Comparison of ENCODE assay signal across 15 mouse cellular contexts in genomic region chr16:56071317-56072232, GRCm38 (mm10). TPM values are rescaled to one million over a fixed set of nuclear protein-coding genes. Genes with fewer than 3 reads are reported as not detected.
DNase-seq lines count a peak whose midpoint lies in the region; ATAC-seq and TF ChIP-seq lines count a peak whose summit lies in the region.
"Had no signal": no experiment of that assay in that cellular context is flagged by ENCODE, and none has a peak within 500 bp of the region (broad histone marks: within the 10 kb centered on the region; RNA-seq: fewer than 3 reads in every experiment).

No protein-coding gene starts in this region.

- TF ChIP-seq EP300 in heart, adult 2 months (IDR thresholded peaks at IDR 0.05; ENCODE audit: insufficient read depth, low read depth, low read length): no peak

- no peaks in the 10 kb centered on the region for H3K27me3 ChIP-seq in heart, embryonic 14.5 days (ENCODE audit: control insufficient read depth, insufficient read depth, low read length)
- H3K27me3 ChIP-seq in heart, adult 2 months (ENCODE audit: control insufficient read depth, insufficient read depth, low read length): no peaks in the 10 kb centered on the region
- no peaks in the 10 kb centered on the region for H3K27me3 ChIP-seq in G1E (ENCODE audit: insufficient read depth, low read length)
- no peaks in the 10 kb centered on the region for H3K27me3 ChIP-seq in erythroblast, embryonic 14.5 days (ENCODE audit: control insufficient read depth)
- 0 out of 2 replicates have a peak, but pooled peaks cover 2% of the 10 kb centered on the region for H3K27me3 ChIP-seq in hindbrain, embryonic 16.5 days (replicated peaks; ENCODE audit: control insufficient read depth, insufficient read depth, low read length)
- H3K27me3 ChIP-seq: neural tube, embryonic 13.5 days had no signal

- H3K36me3 ChIP-seq in heart, embryonic 14.5 days (ENCODE audit: control insufficient read depth, insufficient read depth, low read length): no peaks in the 10 kb centered on the region
- H3K36me3 ChIP-seq in heart, adult 2 months (ENCODE audit: control insufficient read depth, insufficient read depth, low read length): peaks cover 3% of the 10 kb centered on the region; the same call in 1 of the 2 replicates
- H3K36me3 ChIP-seq in G1E (replicated peaks): peaks cover 2% of the 10 kb centered on the region
- peaks cover 10% of the 10 kb centered on the region for H3K36me3 ChIP-seq in erythroblast, embryonic 14.5 days (ENCODE audit: control insufficient read depth)
- H3K36me3 ChIP-seq in hindbrain, embryonic 16.5 days (ENCODE audit: control insufficient read depth, insufficient read depth, low read length): no peaks in the 10 kb centered on the region
- H3K36me3 ChIP-seq: neural tube, embryonic 13.5 days had no signal

- H3K4me2 ChIP-seq in heart, embryonic 14.5 days (ENCODE audit: low read length): no peak overlapping the region
- no peak overlapping the region for H3K4me2 ChIP-seq in hindbrain, embryonic 16.5 days (ENCODE audit: low read length)
- H3K4me2 ChIP-seq: hindbrain, embryonic 14.5 days; lung, embryonic 14.5 days; neural tube, embryonic 13.5 days had no signal

- 36% methylated on average over 5 of the region's 5 CpGs for WGBS in heart, embryonic 14.5 days
- 42% methylated on average over 5 of the region's 5 CpGs for WGBS in heart, adult 2 months
- WGBS in hindbrain, embryonic 16.5 days: 48% methylated on average over 5 of the region's 5 CpGs

- TF ChIP-seq CTCF in heart, adult 2 months (IDR thresholded peaks at IDR 0.05): no peak
- TF ChIP-seq CTCF in G1E (IDR thresholded peaks at IDR 0.05; ENCODE audit: low read depth, low read length): no peak

- H3K4me3 ChIP-seq in heart, embryonic 14.5 days (ENCODE audit: control insufficient read depth in 1 of 2, insufficient read depth in 1 of 2, low read depth in 1 of 2, low read length in 2 of 2): no peak overlapping the region
- no peak overlapping the region for H3K4me3 ChIP-seq in heart, adult 2 months
- H3K4me3 ChIP-seq in G1E (ENCODE audit: low read depth, low read length): peak overlapping the region; percentile 33; the same call in 1 of the 2 replicates
- peak overlapping the region; percentile 64 for H3K4me3 ChIP-seq in erythroblast, embryonic 14.5 days (replicated peaks)
- no peak overlapping the region for H3K4me3 ChIP-seq in hindbrain, embryonic 16.5 days (ENCODE audit: low read length)
- H3K4me3 ChIP-seq: left cerebral cortex, adult 2 months; neural tube, embryonic 13.5 days had no signal

- peaks cover 2 to 5% of the 10 kb centered on the region in 2 experiments; a peak in 3 of 4 replicates for H3K4me1 ChIP-seq in heart, embryonic 14.5 days (ENCODE audit: control insufficient read depth in 2 of 2, insufficient read depth in 2 of 2, low read length in 2 of 2)
- peaks cover 2% of the 10 kb centered on the region for H3K4me1 ChIP-seq in heart, adult 2 months (ENCODE audit: control insufficient read depth, insufficient read depth, low read length)
- H3K4me1 ChIP-seq in G1E (ENCODE audit: insufficient read depth, low read depth, low read length): peaks cover 78% of the 10 kb centered on the region
- peaks cover 86% of the 10 kb centered on the region for H3K4me1 ChIP-seq in erythroblast, embryonic 14.5 days (ENCODE audit: control insufficient read depth)
- peaks cover 6% of the 10 kb centered on the region for H3K4me1 ChIP-seq in hindbrain, embryonic 16.5 days (ENCODE audit: control insufficient read depth, insufficient read depth, low read depth, low read length)

- no peaks in the 10 kb centered on the region for H3K79me2 ChIP-seq in heart, adult 2 months (replicated peaks; ENCODE audit: control insufficient read depth, insufficient read depth, low read length)

- 0 out of 2 replicates have a peak overlapping the region, but pooled peaks have one; percentile 1 for H3K9ac ChIP-seq in heart, embryonic 14.5 days (ENCODE audit: low read length)
- no peak overlapping the region for H3K9ac ChIP-seq in heart, adult 2 months (ENCODE audit: low read depth, low read length)
- H3K9ac ChIP-seq in hindbrain, embryonic 16.5 days (ENCODE audit: low read depth, low read length): no peak overlapping the region
- H3K9ac ChIP-seq: hindbrain, embryonic 14.5 days; lung, embryonic 14.5 days; neural tube, embryonic 13.5 days had no signal

- no peak for ATAC-seq in heart, embryonic 14.5 days (ENCODE audit: insufficient number of reproducible peaks, insufficient read depth, low FRiP score, low read depth)
- peak; percentile 83 for ATAC-seq in G1E (ENCODE audit: extremely low read depth, insufficient number of reproducible peaks, low FRiP score, poor library complexity, severe bottlenecking)
- peak; percentile 81 for ATAC-seq in megakaryocyte-erythroid progenitor cell, adult 5-6 weeks (replicated peaks; ENCODE audit: low FRiP score, low TSS enrichment, poor library complexity, severe bottlenecking)
- ATAC-seq in hindbrain, embryonic 16.5 days: no peak

- H3K9me3 ChIP-seq in heart, embryonic 14.5 days (ENCODE audit: control insufficient read depth, low read length): no peaks in the 10 kb centered on the region
- H3K9me3 ChIP-seq in G1E (replicated peaks): no peaks in the 10 kb centered on the region
- H3K9me3 ChIP-seq in erythroblast, embryonic 14.5 days (ENCODE audit: control insufficient read depth, low read length): no peaks in the 10 kb centered on the region
- no peaks in the 10 kb centered on the region for H3K9me3 ChIP-seq in hindbrain, embryonic 16.5 days (ENCODE audit: control insufficient read depth, low read length)
- H3K9me3 ChIP-seq: neural tube, embryonic 13.5 days had no signal

- TF ChIP-seq POLR2A in heart, adult 2 months (IDR thresholded peaks at IDR 0.05; ENCODE audit: insufficient read depth, low read depth, low read length): no peak

- H3K27ac ChIP-seq in heart, embryonic 14.5 days (replicated peaks in 1 of 2; ENCODE audit: control insufficient read depth in 1 of 2, insufficient read depth in 1 of 2, low read depth in 2 of 2, low read length in 2 of 2): no peak overlapping the region
- H3K27ac ChIP-seq in heart, adult 2 months: no peak overlapping the region
- H3K27ac ChIP-seq in hindbrain, embryonic 16.5 days (ENCODE audit: low read depth, low read length): no peak overlapping the region
- H3K27ac ChIP-seq: hindbrain, embryonic 14.5 days; left cerebral cortex, adult 2 months; neural tube, embryonic 13.5 days had no signal

- no peak for DNase-seq in heart, adult 2 months
- DNase-seq in G1E (ENCODE audit: low spot score): peak; percentile 68
- no peak for DNase-seq in urinary bladder, postnatal 36 days (ENCODE audit: low spot score in 2 of 2)
- DNase-seq in kidney, adult 18-20 months: no peak
- DNase-seq: gastrocnemius, postnatal 25 days; kidney, postnatal 25 days; lung, embryonic 14.5 days; midbrain, embryonic 14.5 days had no signal

- intact Hi-C loops in heart, adult 2 months (cut with DNase I): no loop called here

RNA-seq across cellular contexts. Expression of gene Senp7, which starts 23.4 kb away (rescaled TPM):
- polyA plus RNA-seq in heart, embryonic 14.5 days (2014; fragmentation: Nextera tagmentation; extraction: Ambion mirVana): 22.2 and 23.8 TPM in 2 replicates
- 10 to 100 TPM; 14.4 to 15.6 TPM for total RNA-seq in heart, adult 2 months (2021)
- polyA plus RNA-seq in heart, adult 2 months (2012; rRNA removed): 2.9 and 6.1 TPM in 2 replicates
- total RNA-seq in G1E (2014; fragmentation: Nextera tagmentation) (115 and 130 TPM in 2 replicates), G1E (2017) (29.4 and 37.4 TPM in 2 replicates)
- 18.6 and 20.5 TPM in 2 replicates for polyA plus RNA-seq in G1E (2012)
- polyA plus RNA-seq in erythroblast, embryonic 14.5 days (2012): 1.0 and 2.8 TPM in 2 replicates
- 51.8 and 77.3 TPM in 2 replicates for total RNA-seq in megakaryocyte-erythroid progenitor cell, adult 5-6 weeks (2014; fragmentation: Nextera tagmentation)
- total RNA-seq in megakaryocyte-erythroid progenitor cell, adult 5-6 weeks (2017): 27.9 and 55.7 TPM in 2 replicates
- 41.0 and 41.4 TPM in 2 replicates for polyA plus RNA-seq in hindbrain, embryonic 16.5 days (2015; fragmentation: Nextera tagmentation; extraction: Ambion mirVana)

RNA-seq across cellular contexts. Expression of gene Trmt10c, which starts 34.0 kb away (rescaled TPM):
- 19.7 and 21.1 TPM in 2 replicates for polyA plus RNA-seq in heart, embryonic 14.5 days (2014; fragmentation: Nextera tagmentation; extraction: Ambion mirVana)
- 10 to 100 TPM; 12.0 TPM for total RNA-seq in heart, adult 2 months (2021)
- polyA plus RNA-seq in heart, adult 2 months (2012; rRNA removed): 2.5 and 4.2 TPM in 2 replicates
- total RNA-seq in G1E (2014; fragmentation: Nextera tagmentation) (28.4 and 35.4 TPM in 2 replicates), G1E (2017) (38.6 and 43.8 TPM in 2 replicates)
- 13.6 and 15.4 TPM in 2 replicates for polyA plus RNA-seq in G1E (2012)
- polyA plus RNA-seq in erythroblast, embryonic 14.5 days (2012): 0.19 and 0.21 TPM in 2 replicates
- 33.1 and 34.0 TPM in 2 replicates for total RNA-seq in megakaryocyte-erythroid progenitor cell, adult 5-6 weeks (2014; fragmentation: Nextera tagmentation)
- 58.8 and 78.1 TPM in 2 replicates for total RNA-seq in megakaryocyte-erythroid progenitor cell, adult 5-6 weeks (2017)
- 17.1 and 17.5 TPM in 2 replicates for polyA plus RNA-seq in hindbrain, embryonic 16.5 days (2015; fragmentation: Nextera tagmentation; extraction: Ambion mirVana)

RNA-seq across cellular contexts. Expression of gene Pcnp, which starts 42.0 kb away (rescaled TPM):
- polyA plus RNA-seq in heart, embryonic 14.5 days (2014; fragmentation: Nextera tagmentation; extraction: Ambion mirVana): 149 and 151 TPM in 2 replicates
- 10 to 100 TPM; 47.1 to 50.7 TPM for total RNA-seq in heart, adult 2 months (2021)
- polyA plus RNA-seq in heart, adult 2 months (2012; rRNA removed): 15.1 and 30.1 TPM in 2 replicates
- total RNA-seq in G1E (2014; fragmentation: Nextera tagmentation): 176 and 198 TPM in 2 replicates
- total RNA-seq in G1E (2017): 106 and 113 TPM in 2 replicates
- 30.9 and 31.6 TPM in 2 replicates for polyA plus RNA-seq in G1E (2012)
- 4.4 and 6.3 TPM in 2 replicates for polyA plus RNA-seq in erythroblast, embryonic 14.5 days (2012)
- total RNA-seq in megakaryocyte-erythroid progenitor cell, adult 5-6 weeks (2014; fragmentation: Nextera tagmentation): 124 TPM in 2 replicates
- total RNA-seq in megakaryocyte-erythroid progenitor cell, adult 5-6 weeks (2017): 128 and 165 TPM in 2 replicates
- 190 and 191 TPM in 2 replicates for polyA plus RNA-seq in hindbrain, embryonic 16.5 days (2015; fragmentation: Nextera tagmentation; extraction: Ambion mirVana)

Comparison
In these comparisons a context has a peak if more than half of its experiments do, and no peak if none do; other contexts are left out.
1. ATAC-seq: peak in G1E (single experiment) and megakaryocyte-erythroid progenitor cell, adult 5-6 weeks (single experiment); none in heart, embryonic 14.5 days (single experiment) and hindbrain, embryonic 16.5 days (single experiment).
2. H3K4me3 ChIP-seq: peak in G1E (single experiment) and erythroblast, embryonic 14.5 days (single experiment); none in heart, embryonic 14.5 days (0 of 2), heart, adult 2 months (single experiment) and hindbrain, embryonic 16.5 days (single experiment).